Mouse (Mus musculus) kidney, postnatal 0 days (tissue): ENCODE measurements at regions not wholly inside any gene's neighbourhood (a gene's known extent, or its start where the extent isn't known, plus 50 kb on each side); places are given as distances from the start of the nearest gene placed in this dataset.
A peak's percentile ranks its signal among the peaks of the same experiment; 100 is the strongest.

Source experiments
- ATAC-seq: fragments of 200-750 bp; cut with Nextera tagmentation; replicated peaks from 2 replicates; pipeline ENCODE4 v1.8.0; 2017; ENCODE audit warnings: low read depth, moderate number of reproducible peaks, moderate TSS enrichment, moderate library complexity; ENCODE audit not compliant: low FRiP score
- DNase-seq: peaks from one replicate; pipeline ENCODE4 v3.0.0-alpha.2; 2016; ENCODE audit warnings: low spot score
- H3K27ac ChIP-seq: fragments of 300-500 bp; sonication (generic); 2 replicates; pipeline ENCODE4 v1.5.1; 2014; ENCODE audit warnings: mild to moderate bottlenecking
- H3K27me3 ChIP-seq: fragments of 300-500 bp; sonication (generic); 2 replicates; pipeline ENCODE4 v1.6.1; 2014; ENCODE audit warnings: low read length, mixed read lengths; ENCODE audit not compliant: insufficient read depth
- H3K36me3 ChIP-seq: fragments of 300-500 bp; sonication (generic); 2 replicates; pipeline ENCODE4 v1.6.1; 2014; ENCODE audit warnings: low read length, mixed read lengths; ENCODE audit not compliant: insufficient read depth
- H3K4me1 ChIP-seq: fragments of 300-500 bp; sonication (generic); replicated peaks from 2 replicates; pipeline ENCODE4 v1.6.1; 2014; ENCODE audit warnings: antibody characterized with exemption, low read length, mixed read lengths; ENCODE audit not compliant: insufficient read depth
- H3K4me2 ChIP-seq: fragments of 300-500 bp; sonication (generic); 2 replicates; pipeline ENCODE4 v1.6.1; 2014; ENCODE audit warnings: mild to moderate bottlenecking, low read length, moderate library complexity, mixed read lengths
- H3K4me3 ChIP-seq: fragments of 300-500 bp; sonication (generic); replicated peaks from 2 replicates; pipeline ENCODE4 v1.5.1; 2014; ENCODE audit warnings: low read depth, low read length
- H3K9ac ChIP-seq: fragments of 300-500 bp; sonication (generic); 2 replicates; pipeline ENCODE4 v1.6.1; 2014; ENCODE audit warnings: low read depth, low read length
- H3K9me3 ChIP-seq: fragments of 300-500 bp; sonication (generic); replicated peaks from 2 replicates; pipeline ENCODE4 v1.6.1; 2016; ENCODE audit warnings: low read length, inconsistent platforms, mixed read lengths
- CTCF ChIP-seq: IDR thresholded peaks from 2 replicates; pipeline ENCODE4 v1.5.1; 2016; ENCODE audit warnings: antibody characterized with exemption, low read depth, mild to moderate bottlenecking, moderate library complexity
- WGBS: fragments of 180-500 bp; shearing (Covaris S2); extraction: QIAGEN DNeasy Blood & Tissue Kit; methylation state at CpG from one replicate; pipeline ENCODE4 v1.1.7; 2014; 5-methylcytosine and 5-hydroxymethylcytosine counted together

- H3K36me3 ChIP-seq = no peaks in the 10 kb centered on the region
- no peak overlapping the region for H3K4me2 ChIP-seq
- H3K9ac ChIP-seq = no peak overlapping the region
- no peak for TF ChIP-seq CTCF
- no peak overlapping the region for H3K4me3 ChIP-seq
- no peak overlapping the region for H3K27ac ChIP-seq
- H3K27me3 ChIP-seq = no peaks in the 10 kb centered on the region
- no peak for ATAC-seq
- 79% methylated on average over 3 of the region's 3 CpGs for WGBS
- H3K4me1 ChIP-seq = no peaks in the 10 kb centered on the region
- H3K9me3 ChIP-seq = no peaks in the 10 kb centered on the region
- DNase-seq = no peak
Observed at GRCm38 (mm10) chr1:78876156-78876555, 59.6 kb downstream of the Kcne4 start.

- DNase-seq = no peak
- Histone ChIP-seq H3K9me3 (no peaks in the 10 kb centered on the region), H3K4me3 (no peak overlapping the region), H3K4me1 (no peaks in the 10 kb centered on the region), H3K27me3 (no peaks in the 10 kb centered on the region), H3K36me3 (no peaks in the 10 kb centered on the region), H3K4me2 (no peak overlapping the region), H3K9ac (no peak overlapping the region), H3K27ac (no peak overlapping the region)
- TF ChIP-seq CTCF = no peak
- WGBS = 74% methylated on average over 2 of the region's 2 CpGs
- no peak for ATAC-seq
Observed at GRCm38 (mm10) chr1:78879246-78879645, 62.7 kb downstream of the Kcne4 start.

- no peaks in the 10 kb centered on the region for H3K9me3 ChIP-seq
- DNase-seq = no peak
- no peak overlapping the region for H3K27ac ChIP-seq
- no peaks in the 10 kb centered on the region for H3K36me3 ChIP-seq
- no peak for TF ChIP-seq CTCF
- H3K9ac ChIP-seq = no peak overlapping the region
- no peak overlapping the region for H3K4me2 ChIP-seq
- H3K27me3 ChIP-seq = no peaks in the 10 kb centered on the region
- no peak for ATAC-seq
- H3K4me3 ChIP-seq = no peak overlapping the region
- H3K4me1 ChIP-seq = no peaks in the 10 kb centered on the region
- WGBS = 88% methylated on average over 3 of the region's 3 CpGs
Observed at GRCm38 (mm10) chr1:78882455-78882854, 65.9 kb downstream of the Kcne4 start.

- no peak overlapping the region for H3K4me2 ChIP-seq
- no peaks in the 10 kb centered on the region for H3K27me3 ChIP-seq
- no peak for TF ChIP-seq CTCF
- H3K9ac ChIP-seq = no peak overlapping the region
- H3K36me3 ChIP-seq = no peaks in the 10 kb centered on the region
- H3K27ac ChIP-seq = no peak overlapping the region
- H3K4me1 ChIP-seq = no peaks in the 10 kb centered on the region
- no peak for DNase-seq
- ATAC-seq = no peak
- WGBS = 65% methylated on average over 9 of the region's 9 CpGs
- H3K4me3 ChIP-seq = no peak overlapping the region
- H3K9me3 ChIP-seq = no peaks in the 10 kb centered on the region
Observed at GRCm38 (mm10) chr1:78889241-78889640, 72.7 kb downstream of the Kcne4 start.

- 45% methylated on average over 3 of the region's 3 CpGs for WGBS
- Histone ChIP-seq H3K4me1 (no peaks in the 10 kb centered on the region), H3K4me3 (no peak overlapping the region), H3K36me3 (no peaks in the 10 kb centered on the region), H3K4me2 (no peak overlapping the region), H3K9ac (no peak overlapping the region), H3K27me3 (no peaks in the 10 kb centered on the region), H3K9me3 (no peaks in the 10 kb centered on the region), H3K27ac (no peak overlapping the region)
- no peak for DNase-seq
- no peak for TF ChIP-seq CTCF
- ATAC-seq = no peak
Observed at GRCm38 (mm10) chr1:78891344-78891743, 74.8 kb downstream of the Kcne4 start.

- TF ChIP-seq CTCF = no peak
Observed at GRCm38 (mm10) chr1:78894301-78894700, 77.7 kb downstream of the Kcne4 start.

GRCm38 (mm10) chr1:78895112-78895511 lies 78.6 kb downstream of the Kcne4 start:
- 91% methylated on average over 2 of the region's 2 CpGs for WGBS
- TF ChIP-seq CTCF = no peak

More at GRCm38 (mm10) chr1:78894301-78894700, 77.7 kb downstream of the Kcne4 start:
- ATAC-seq (no peak), DNase-seq (peak; percentile 31)
- no peaks in the 10 kb centered on the region for H3K27me3 ChIP-seq
- H3K4me3 ChIP-seq = no peak overlapping the region
- no peaks in the 10 kb centered on the region for H3K4me1 ChIP-seq
- 47% methylated on average over 4 of the region's 4 CpGs for WGBS
- no peaks in the 10 kb centered on the region for H3K9me3 ChIP-seq
- H3K36me3 ChIP-seq = no peaks in the 10 kb centered on the region
- H3K4me2 ChIP-seq = no peak overlapping the region
- no peak overlapping the region for H3K9ac ChIP-seq
- no peak overlapping the region for H3K27ac ChIP-seq

More at GRCm38 (mm10) chr1:78895112-78895511, 78.6 kb downstream of the Kcne4 start:
- Histone ChIP-seq H3K9ac (no peak overlapping the region), H3K27me3 (no peaks in the 10 kb centered on the region), H3K4me2 (no peak overlapping the region), H3K4me3 (no peak overlapping the region), H3K4me1 (no peaks in the 10 kb centered on the region), H3K27ac (no peak overlapping the region), H3K36me3 (no peaks in the 10 kb centered on the region), H3K9me3 (no peaks in the 10 kb centered on the region)
- DNase-seq (no peak), ATAC-seq (no peak)
